Mouse (Mus musculus): ENCODE measurements around the gene Tesc. TPM values are rescaled to one million over a fixed set of nuclear protein-coding genes. Genes with fewer than 3 reads are reported as not detected.

The Tesc gene
- polyA plus RNA-seq, 1 experiment from 2014 or later, result 0.52 TPM

GRCm38 (mm10) chr5:118069315-118069714 is 41.8 kb downstream of the Tesc start:
- Histone ChIP-seq H3K36me3 (replicated peaks) (peaks cover 91% of the 10 kb centered on the region), H3K27ac (peak overlapping the region; percentile 26; the same call in 1 of the 2 replicates), H3K4me1 (peaks cover 16% of the 10 kb centered on the region), H3K27me3 (ENCODE audit: poor library complexity, severe bottlenecking) (no peaks in the 10 kb centered on the region), H3K4me3 (no peak overlapping the region), H3K9me3 (no peaks in the 10 kb centered on the region)
- 55% methylated on average over 9 of the region's 9 CpGs for WGBS
- DNase-seq (ENCODE audit: extremely low spot score, low spot score), result peak; percentile 72

GRCm38 (mm10) chr5:118071766-118072165 is 44.2 kb downstream of the Tesc start:
- peaks cover 93% of the 10 kb centered on the region for H3K36me3 ChIP-seq (replicated peaks)
- no peaks in the 10 kb centered on the region for H3K9me3 ChIP-seq
- DNase-seq (ENCODE audit: extremely low spot score, low spot score), result no peak
- no peak overlapping the region for H3K4me3 ChIP-seq
- no peak overlapping the region for H3K27ac ChIP-seq
- 90% methylated on average over 5 of the region's 5 CpGs for WGBS
- no peaks in the 10 kb centered on the region; the same call in 1 of the 2 replicates for H3K4me1 ChIP-seq
- H3K27me3 ChIP-seq (ENCODE audit: poor library complexity, severe bottlenecking), result no peaks in the 10 kb centered on the region

- no peaks in the 10 kb centered on the region; the same call in 1 of the 2 replicates for H3K4me1 ChIP-seq
- H3K27me3 ChIP-seq (ENCODE audit: poor library complexity, severe bottlenecking), result no peaks in the 10 kb centered on the region
- DNase-seq (ENCODE audit: extremely low spot score, low spot score), result no peak
- H3K36me3 ChIP-seq (replicated peaks), result peaks cover 91% of the 10 kb centered on the region
- 87% methylated on average over 15 of the region's 15 CpGs for WGBS
- H3K27ac ChIP-seq, result peak overlapping the region; percentile 20; the same call in 1 of the 2 replicates
- no peaks in the 10 kb centered on the region for H3K9me3 ChIP-seq
- no peak overlapping the region for H3K4me3 ChIP-seq
Observed at GRCm38 (mm10) chr5:118073213-118073773, 45.8 kb downstream of the Tesc start.

GRCm38 (mm10) chr5:118076721-118077592 is 49.4 kb downstream of the Tesc start:
- 91% methylated on average over 15 of the region's 15 CpGs for WGBS

GRCm38 (mm10) chr5:118078550-118078949 is 51.0 kb downstream of the Tesc start:
- H3K4me1 ChIP-seq, result peaks cover 44% of the 10 kb centered on the region
- H3K9me3 ChIP-seq, result no peaks in the 10 kb centered on the region
- no peaks in the 10 kb centered on the region for H3K27me3 ChIP-seq (ENCODE audit: poor library complexity, severe bottlenecking)
- no peak for DNase-seq (ENCODE audit: extremely low spot score, low spot score)
- H3K4me3 ChIP-seq, result no peak overlapping the region
- H3K36me3 ChIP-seq (replicated peaks), result peaks cover 73% of the 10 kb centered on the region
- H3K27ac ChIP-seq, result no peak overlapping the region; the same call in 1 of the 2 replicates
- 93% methylated on average over 6 of the region's 6 CpGs for WGBS

More at GRCm38 (mm10) chr5:118076721-118077592, 49.4 kb downstream of the Tesc start:
- no peaks in the 10 kb centered on the region for H3K27me3 ChIP-seq (ENCODE audit: poor library complexity, severe bottlenecking)
- no peaks in the 10 kb centered on the region for H3K9me3 ChIP-seq
- peaks cover 28% of the 10 kb centered on the region for H3K4me1 ChIP-seq
- H3K27ac ChIP-seq, result no peak overlapping the region
- H3K36me3 ChIP-seq (replicated peaks), result peaks cover 80% of the 10 kb centered on the region
- no peak for DNase-seq (ENCODE audit: extremely low spot score, low spot score)
- no peak overlapping the region for H3K4me3 ChIP-seq

GRCm38 (mm10) chr5:118079354-118079753 is 51.8 kb downstream of the Tesc start:
- Histone ChIP-seq H3K27me3 (ENCODE audit: poor library complexity, severe bottlenecking) (no peaks in the 10 kb centered on the region), H3K36me3 (replicated peaks) (peaks cover 68% of the 10 kb centered on the region), H3K9me3 (no peaks in the 10 kb centered on the region), H3K4me3 (no peak overlapping the region), H3K27ac (peak overlapping the region; percentile 62), H3K4me1 (peaks cover 52% of the 10 kb centered on the region)
- no peak for DNase-seq (ENCODE audit: extremely low spot score, low spot score)
- 63% methylated on average over 6 of the region's 6 CpGs for WGBS

- Histone ChIP-seq H3K27ac (peak overlapping the region; percentile 62), H3K9me3 (no peaks in the 10 kb centered on the region), H3K4me1 (peaks cover 57% of the 10 kb centered on the region), H3K27me3 (ENCODE audit: poor library complexity, severe bottlenecking) (no peaks in the 10 kb centered on the region), H3K4me3 (no peak overlapping the region), H3K36me3 (replicated peaks) (peaks cover 68% of the 10 kb centered on the region)
- DNase-seq (ENCODE audit: extremely low spot score, low spot score), result no peak
- 69% methylated on average over 11 of the region's 11 CpGs for whole genome bisulfite sequencing
Observed at GRCm38 (mm10) chr5:118079839-118080250, 52.3 kb downstream of the Tesc start.

GRCm38 (mm10) chr5:118081374-118081949 is 53.9 kb downstream of the Tesc start:
- Histone ChIP-seq H3K27me3 (ENCODE audit: poor library complexity, severe bottlenecking) (no peaks in the 10 kb centered on the region), H3K27ac (peak overlapping the region; percentile 51; the same call in 1 of the 2 replicates), H3K9me3 (no peaks in the 10 kb centered on the region), H3K4me1 (peaks cover 64% of the 10 kb centered on the region), H3K4me3 (no peak overlapping the region), H3K36me3 (replicated peaks) (peaks cover 57% of the 10 kb centered on the region)
- WGBS, result 77% methylated on average over 9 of the region's 9 CpGs
- no peak for DNase-seq (ENCODE audit: extremely low spot score, low spot score)

- Histone ChIP-seq H3K36me3 (replicated peaks) (peaks cover 57% of the 10 kb centered on the region), H3K27ac (peak overlapping the region; percentile 51; the same call in 1 of the 2 replicates), H3K27me3 (ENCODE audit: poor library complexity, severe bottlenecking) (no peaks in the 10 kb centered on the region), H3K4me1 (peaks cover 69% of the 10 kb centered on the region), H3K9me3 (no peaks in the 10 kb centered on the region), H3K4me3 (no peak overlapping the region)
- WGBS, result 73% methylated on average over 6 of the region's 6 CpGs
- DNase-seq (ENCODE audit: extremely low spot score, low spot score), result no peak
Observed at GRCm38 (mm10) chr5:118081996-118082395, 54.5 kb downstream of the Tesc start.

GRCm38 (mm10) chr5:118083060-118083638 is 55.6 kb downstream of the Tesc start:
- DNase-seq (ENCODE audit: extremely low spot score, low spot score), result no peak
- H3K4me1 ChIP-seq, result peaks cover 76% of the 10 kb centered on the region
- H3K4me3 ChIP-seq, result no peak overlapping the region

GRCm38 (mm10) chr5:118084171-118084727 is 56.7 kb downstream of the Tesc start:
- H3K4me3 ChIP-seq, result no peak overlapping the region
- peaks cover 78% of the 10 kb centered on the region for H3K4me1 ChIP-seq
- DNase-seq (ENCODE audit: extremely low spot score, low spot score), result no peak
- no peaks in the 10 kb centered on the region for H3K9me3 ChIP-seq
- peak overlapping the region; percentile 66 for H3K27ac ChIP-seq
- 91% methylated on average over 10 of the region's 10 CpGs for WGBS
- H3K36me3 ChIP-seq (replicated peaks), result peaks cover 48% of the 10 kb centered on the region
- H3K27me3 ChIP-seq (ENCODE audit: poor library complexity, severe bottlenecking), result no peaks in the 10 kb centered on the region

More at GRCm38 (mm10) chr5:118083060-118083638, 55.6 kb downstream of the Tesc start:
- H3K27me3 ChIP-seq (ENCODE audit: poor library complexity, severe bottlenecking), result no peaks in the 10 kb centered on the region
- no peaks in the 10 kb centered on the region for H3K9me3 ChIP-seq
- WGBS, result 79% methylated on average over 12 of the region's 12 CpGs
- peak overlapping the region; percentile 60 for H3K27ac ChIP-seq
- peaks cover 49% of the 10 kb centered on the region for H3K36me3 ChIP-seq (replicated peaks)

- no peak overlapping the region for H3K4me3 ChIP-seq
- 72% methylated on average over 7 of the region's 7 CpGs for WGBS
- no peak for DNase-seq (ENCODE audit: extremely low spot score, low spot score)
- peaks cover 76% of the 10 kb centered on the region for H3K4me1 ChIP-seq
- H3K27ac ChIP-seq, result no peak overlapping the region; the same call in 1 of the 2 replicates
- H3K36me3 ChIP-seq (replicated peaks), result peaks cover 54% of the 10 kb centered on the region
- H3K9me3 ChIP-seq, result no peaks in the 10 kb centered on the region
- no peaks in the 10 kb centered on the region for H3K27me3 ChIP-seq (ENCODE audit: poor library complexity, severe bottlenecking)
Observed at GRCm38 (mm10) chr5:118085313-118085712, 57.8 kb downstream of the Tesc start.

Data from forebrain, embryonic 10.5 days (tissue).